Mouse (Mus musculus): ENCODE results near the gene Adck2.

- TF ChIP-seq CTCF (IDR thresholded peaks at IDR 0.05; ENCODE audit: borderline replicate concordance, insufficient read depth, low read depth, low read length) (no peak), POLR2A (IDR thresholded peaks at IDR 0.05; ENCODE audit: borderline replicate concordance, insufficient read depth, low read length) (no peak)
These were observed 46.3 kb upstream of the Adck2 start for GRCm38 (mm10) chr6:39527337-39527784.
